Mouse (Mus musculus) fat pad, adult 2 months (tissue): ENCODE measurements around the gene Uimc1.

Experiments used
- DNase-seq: peaks from one replicate; pipeline ENCODE4 v3.0.0-alpha.2; 2011; ENCODE audit warnings: low read depth, low spot score; ENCODE audit errors: extremely low read depth

The Uimc1 gene

GRCm38 (mm10) chr13:55047706-55048105, 52.4 kb downstream of the Uimc1 start:
- DNase-seq, result no peak

GRCm38 (mm10) chr13:55040016-55040415, 60.1 kb downstream of the Uimc1 start:
- DNase-seq, result peak; percentile 23

- no peak for DNase-seq
These were observed 75.9 kb downstream of the Uimc1 start for GRCm38 (mm10) chr13:55024215-55024614.

GRCm38 (mm10) chr13:55022715-55023114, 77.4 kb downstream of the Uimc1 start:
- DNase-seq, result no peak

- no peak for DNase-seq
These were observed 77.8 kb downstream of the Uimc1 start for GRCm38 (mm10) chr13:55022256-55022655.

GRCm38 (mm10) chr13:55021194-55021779, 78.8 kb downstream of the Uimc1 start, which contains the start of gene Hk3:
Gene Hk3, minus strand, starts transcription at chr13:55021385.
- no peak for DNase-seq

- DNase-seq, result no peak
These were observed 80.0 kb downstream of the Uimc1 start for GRCm38 (mm10) chr13:55020051-55020450.

GRCm38 (mm10) chr13:55019181-55019580, 80.9 kb downstream of the Uimc1 start:
- no peak for DNase-seq

GRCm38 (mm10) chr13:55018700-55019099, 81.4 kb downstream of the Uimc1 start:
- DNase-seq, result no peak

GRCm38 (mm10) chr13:55017898-55018599, 82.1 kb downstream of the Uimc1 start:
- DNase-seq, result no peak

GRCm38 (mm10) chr13:55017154-55017897, 82.8 kb downstream of the Uimc1 start:
- DNase-seq, result no peak

GRCm38 (mm10) chr13:55014451-55014850, 85.6 kb downstream of the Uimc1 start:
- DNase-seq, result no peak

GRCm38 (mm10) chr13:55013702-55014344, 86.3 kb downstream of the Uimc1 start:
- DNase-seq, result no peak

- DNase-seq, result no peak
These were observed 88.1 kb downstream of the Uimc1 start for GRCm38 (mm10) chr13:55011981-55012478.

- DNase-seq, result no peak
These were observed 89.0 kb downstream of the Uimc1 start for GRCm38 (mm10) chr13:55011103-55011502.

GRCm38 (mm10) chr13:55008589-55008988, 91.5 kb downstream of the Uimc1 start:
- no peak for DNase-seq

GRCm38 (mm10) chr13:55006415-55006742, 93.7 kb downstream of the Uimc1 start:
- DNase-seq, result no peak

GRCm38 (mm10) chr13:55005691-55006414, 94.2 kb downstream of the Uimc1 start:
- DNase-seq, result no peak

- peak; percentile 63 for DNase-seq
These were observed 95.5 kb downstream of the Uimc1 start for GRCm38 (mm10) chr13:55004646-55005045.

GRCm38 (mm10) chr13:55002090-55002489, 98.0 kb downstream of the Uimc1 start:
- no peak for DNase-seq

- DNase-seq, result no peak
These were observed 99.7 kb downstream of the Uimc1 start for GRCm38 (mm10) chr13:55000433-55000832.
